11 mouse cellular contexts compared by ENCODE assay signal in genomic region chr13:45931891-45932290, GRCm38 (mm10). TPM values are rescaled to one million over a fixed set of nuclear protein-coding genes. Genes with fewer than 3 reads are reported as not detected.
DNase-seq lines count a peak whose midpoint lies in the region; ATAC-seq and TF ChIP-seq lines count a peak whose summit lies in the region.
"Had no signal": no experiment of that assay in that cellular context is flagged by ENCODE, and none has a peak within 500 bp of the region (broad histone marks: within the 10 kb centered on the region; RNA-seq: fewer than 3 reads in every experiment).

No protein-coding gene starts in this region.

- no peak for TF ChIP-seq POLR2A in bone marrow macrophage, adult 2 months (IDR thresholded peaks at IDR 0.05; ENCODE audit: borderline replicate concordance, low read depth, low read length)

- H3K27ac ChIP-seq in kidney, postnatal 0 days = no peak overlapping the region
- no peak overlapping the region for H3K27ac ChIP-seq in bone marrow macrophage, adult 2 months (ENCODE audit: insufficient read depth, low read depth, low read length)
- H3K27ac ChIP-seq in forebrain, embryonic 16.5 days (ENCODE audit: low read length) = no peak overlapping the region
- H3K27ac ChIP-seq: embryonic facial prominence, embryonic 12.5 days; hindbrain, embryonic 13.5 days had no signal

- no peak for DNase-seq in kidney, postnatal 0 days (ENCODE audit: low spot score)
- DNase-seq in kidney, adult 18-20 months = no peak
- peak; percentile 56 for DNase-seq in thymus, postnatal 14 days
- no peak for DNase-seq in thymus, postnatal 0 days (ENCODE audit: low spot score)
- peak; percentile 71 for DNase-seq in thymus, postnatal 4 days

- WGBS in kidney, postnatal 0 days = 64% methylated on average over 1 of the region's 1 CpGs
- 60% methylated on average over 1 of the region's 1 CpGs for WGBS in forebrain, embryonic 16.5 days

- no peaks in the 10 kb centered on the region for H3K9me3 ChIP-seq in kidney, postnatal 0 days (replicated peaks; ENCODE audit: low read length)
- no peaks in the 10 kb centered on the region for H3K9me3 ChIP-seq in forebrain, embryonic 16.5 days (ENCODE audit: control insufficient read depth, low read length)
- H3K9me3 ChIP-seq: hindbrain, embryonic 13.5 days had no signal

- no peak for ATAC-seq in kidney, postnatal 0 days (replicated peaks; ENCODE audit: low FRiP score, low read depth)
- ATAC-seq in activated CD4-positive, CD25-positive, alpha-beta regulatory T cell, adult 4 months = no peak
- ATAC-seq in forebrain, embryonic 16.5 days = no peak

- H3K36me3 ChIP-seq in kidney, postnatal 0 days (ENCODE audit: insufficient read depth, low read length) = no peaks in the 10 kb centered on the region
- no peaks in the 10 kb centered on the region for H3K36me3 ChIP-seq in forebrain, embryonic 16.5 days (ENCODE audit: control insufficient read depth, insufficient read depth)
- H3K36me3 ChIP-seq: embryonic facial prominence, embryonic 12.5 days; hindbrain, embryonic 13.5 days had no signal

- no peak overlapping the region for H3K4me2 ChIP-seq in kidney, postnatal 0 days (ENCODE audit: low read length)
- no peak overlapping the region for H3K4me2 ChIP-seq in forebrain, embryonic 16.5 days (ENCODE audit: low read length)
- H3K4me2 ChIP-seq: embryonic facial prominence, embryonic 12.5 days; hindbrain, embryonic 13.5 days had no signal

- H3K9ac ChIP-seq in kidney, postnatal 0 days (ENCODE audit: low read depth, low read length) = no peak overlapping the region
- H3K9ac ChIP-seq in forebrain, embryonic 16.5 days (replicated peaks; ENCODE audit: low read depth, low read length) = no peak overlapping the region
- H3K9ac ChIP-seq: embryonic facial prominence, embryonic 12.5 days; hindbrain, embryonic 13.5 days had no signal

- H3K4me3 ChIP-seq in kidney, postnatal 0 days (replicated peaks; ENCODE audit: low read depth, low read length) = no peak overlapping the region
- H3K4me3 ChIP-seq in bone marrow macrophage, adult 2 months (ENCODE audit: insufficient read depth, low read length) = no peak overlapping the region
- no peak overlapping the region for H3K4me3 ChIP-seq in forebrain, embryonic 16.5 days (replicated peaks; ENCODE audit: low read length)
- H3K4me3 ChIP-seq: embryonic facial prominence, embryonic 12.5 days; hindbrain, embryonic 13.5 days; megakaryocyte, embryonic 14.5 days had no signal

- 0 out of 2 replicates have a peak, but pooled peaks cover 10% of the 10 kb centered on the region for H3K4me1 ChIP-seq in kidney, postnatal 0 days (replicated peaks; ENCODE audit: insufficient read depth, low read length)
- H3K4me1 ChIP-seq in bone marrow macrophage, adult 2 months (ENCODE audit: control insufficient read depth, insufficient read depth, low read length) = peaks cover 15% of the 10 kb centered on the region
- H3K4me1 ChIP-seq in forebrain, embryonic 16.5 days (replicated peaks; ENCODE audit: control insufficient read depth, insufficient read depth, low read length) = peaks cover 22% of the 10 kb centered on the region
- H3K4me1 ChIP-seq: embryonic facial prominence, embryonic 12.5 days; hindbrain, embryonic 13.5 days had no signal

- H3K27me3 ChIP-seq in kidney, postnatal 0 days (ENCODE audit: insufficient read depth, low read length) = no peaks in the 10 kb centered on the region
- no peaks in the 10 kb centered on the region for H3K27me3 ChIP-seq in forebrain, embryonic 16.5 days (replicated peaks; ENCODE audit: control insufficient read depth, insufficient read depth, low read length)
- H3K27me3 ChIP-seq: embryonic facial prominence, embryonic 12.5 days; hindbrain, embryonic 13.5 days; megakaryocyte, embryonic 14.5 days had no signal

- peak; percentile 46; the same call in 1 of the 2 replicates for TF ChIP-seq CTCF in kidney, postnatal 0 days (IDR thresholded peaks at IDR 0.05; ENCODE audit: low read depth)
- TF ChIP-seq CTCF in bone marrow macrophage, adult 2 months (IDR thresholded peaks at IDR 0.05; ENCODE audit: low read depth, low read length) = 0 out of 2 replicates have a peak, but pooled peaks have one; percentile 18

RNA-seq across cellular contexts. Expression of gene Atxn1, which starts 32.9 kb away (rescaled TPM):
- polyA plus RNA-seq in kidney, postnatal 0 days (2015; fragmentation: Nextera tagmentation; extraction: Ambion mirVana) = 6.8 and 9.4 TPM in 2 replicates
- polyA plus RNA-seq in thymus, postnatal 0 days (2015; fragmentation: Nextera tagmentation; extraction: Ambion mirVana) = 3.8 and 6.3 TPM in 2 replicates
- 23.0 and 24.5 TPM in 2 replicates for polyA plus RNA-seq in bone marrow macrophage, adult 2 months (2012; ENCODE audit: insufficient read depth, insufficient read length, missing spikeins)
- 10 to 100 TPM; 28.1 to 32.9 TPM for polyA plus RNA-seq in activated CD4-positive, CD25-positive, alpha-beta regulatory T cell, adult 4 months (2017; shearing (Covaris generic))
- polyA plus RNA-seq in forebrain, embryonic 16.5 days (2015; fragmentation: Nextera tagmentation; extraction: Ambion mirVana) = 12.1 and 15.3 TPM in 2 replicates

Comparison
In these comparisons a context has a peak if more than half of its experiments do, and no peak if none do; other contexts are left out.
1. DNase-seq: peak in thymus, postnatal 14 days (single experiment) and thymus, postnatal 4 days (single experiment); none in kidney, postnatal 0 days (single experiment), kidney, adult 18-20 months (single experiment) and thymus, postnatal 0 days (single experiment).